Mouse (Mus musculus) spleen, adult 2 months (tissue): ENCODE data around the gene Pkd1l3.

ENCODE experiments used
- CTCF ChIP-seq: fragments of 200-500 bp; IDR thresholded peaks from 2 replicates; pipeline ENCODE4 v1.5.1; 2011; ENCODE audit warnings: mild to moderate bottlenecking, inconsistent platforms; ENCODE audit not compliant: insufficient read depth, insufficient read length, insufficient replicate concordance; ENCODE audit errors: extremely low read depth
- POLR2A ChIP-seq: fragments of 200-500 bp; IDR thresholded peaks from 2 replicates; pipeline ENCODE4 v1.6.1; 2011; ENCODE audit warnings: low read depth, low read length, inconsistent platforms

GRCm38 (mm10) chr8:109705320-109706075 is 91.2 kb downstream of the Pkd1l3 start, which contains the start of gene Zfp821:
- TF ChIP-seq POLR2A (peak; percentile 0; the same call in 1 of the 2 replicates), CTCF (no peak)
